Comparison of ENCODE assay signal across 10 mouse cellular contexts in genomic region chr7:137197118-137198030, GRCm38 (mm10).
DNase-seq lines count a peak whose midpoint lies in the region; ATAC-seq lines count a peak whose summit lies in the region.
"Had no signal": no experiment of that assay in that cellular context is flagged by ENCODE, and none has a peak within 500 bp of the region (broad histone marks: within the 10 kb centered on the region; RNA-seq: fewer than 3 reads in every experiment).

No protein-coding gene starts in this region.

- no peaks in the 10 kb centered on the region for H3K9me3 ChIP-seq in heart, embryonic 15.5 days (replicated peaks)
- H3K9me3 ChIP-seq in limb, embryonic 15.5 days, result no peaks in the 10 kb centered on the region
- H3K9me3 ChIP-seq: forebrain, embryonic 15.5 days; liver, embryonic 13.5 days had no signal

- H3K27ac ChIP-seq in heart, embryonic 15.5 days, result no peak overlapping the region
- no peak overlapping the region for H3K27ac ChIP-seq in limb, embryonic 15.5 days
- H3K27ac ChIP-seq: forebrain, embryonic 15.5 days; liver, embryonic 13.5 days had no signal

- H3K36me3 ChIP-seq in heart, embryonic 15.5 days, result no peaks in the 10 kb centered on the region
- H3K36me3 ChIP-seq in limb, embryonic 15.5 days, result peaks cover 54% of the 10 kb centered on the region
- H3K36me3 ChIP-seq: forebrain, embryonic 15.5 days; liver, embryonic 13.5 days had no signal

- H3K4me3 ChIP-seq in heart, embryonic 15.5 days, result no peak overlapping the region
- no peak overlapping the region for H3K4me3 ChIP-seq in limb, embryonic 15.5 days
- H3K4me3 ChIP-seq: forebrain, embryonic 15.5 days; liver, embryonic 13.5 days had no signal

- H3K4me2 ChIP-seq in heart, embryonic 15.5 days, result no peak overlapping the region
- H3K4me2 ChIP-seq in limb, embryonic 15.5 days, result no peak overlapping the region
- H3K4me2 ChIP-seq: forebrain, embryonic 15.5 days; liver, embryonic 13.5 days had no signal

- peaks cover 3% of the 10 kb centered on the region; the same call in 1 of the 2 replicates for H3K4me1 ChIP-seq in heart, embryonic 15.5 days (replicated peaks)
- no peaks in the 10 kb centered on the region for H3K4me1 ChIP-seq in limb, embryonic 15.5 days
- H3K4me1 ChIP-seq: liver, embryonic 13.5 days had no signal

- intact Hi-C loops in heart, postnatal 25 days (cut with DNase I), result no loop called here
- intact Hi-C loops in gastrocnemius, postnatal 36 days (cut with DNase I), result no loop called here

- peak; percentile 73 for ATAC-seq in heart, embryonic 15.5 days (replicated peaks; ENCODE audit: insufficient number of reproducible peaks, insufficient read depth, low FRiP score, low read depth)
- 0 out of 2 replicates have a peak, but pooled peaks have one; percentile 52 for ATAC-seq in limb, embryonic 15.5 days (ENCODE audit: insufficient number of reproducible peaks, low FRiP score, low TSS enrichment, low read depth)
- ATAC-seq: forebrain, embryonic 15.5 days had no signal

- WGBS in heart, embryonic 15.5 days, result 63% methylated on average over 23 of the region's 23 CpGs
- 80% methylated on average over 23 of the region's 23 CpGs for WGBS in limb, embryonic 15.5 days

- DNase-seq in heart, postnatal 25 days (ENCODE audit: low spot score), result no peak
- peak; percentile 41 for DNase-seq in lung, postnatal 10 days
- no peak for DNase-seq in lung, postnatal 36 days
- DNase-seq in brain, adult 2 months (ENCODE audit: low read depth, low spot score), result peak; percentile 18
- DNase-seq in MN1 (ENCODE audit: low spot score), result no peak
- DNase-seq in gastrocnemius, postnatal 36 days, result no peak
- DNase-seq: liver, embryonic 13.5 days had no signal

- peaks cover 9% of the 10 kb centered on the region; the same call in 1 of the 2 replicates for H3K27me3 ChIP-seq in heart, embryonic 15.5 days
- H3K27me3 ChIP-seq in limb, embryonic 15.5 days, result 0 out of 2 replicates have a peak, but pooled peaks cover 4% of the 10 kb centered on the region

- no peak overlapping the region for H3K9ac ChIP-seq in heart, embryonic 15.5 days
- H3K9ac ChIP-seq in limb, embryonic 15.5 days, result no peak overlapping the region
- H3K9ac ChIP-seq: forebrain, embryonic 15.5 days; liver, embryonic 13.5 days had no signal

Comparison
In these comparisons a context has a peak if more than half of its experiments do, and no peak if none do; other contexts are left out.
1. DNase-seq: peak in lung, postnatal 10 days (single experiment) and brain, adult 2 months (single experiment); none in heart, postnatal 25 days (single experiment), lung, postnatal 36 days (single experiment), MN1 (single experiment) and gastrocnemius, postnatal 36 days (0 of 2).